Mouse (Mus musculus) heart, adult 2 months (tissue): ENCODE measurements around the gene Rab11fip4. TPM values are rescaled to one million over a fixed set of nuclear protein-coding genes. Genes with fewer than 3 reads are reported as not detected.
A peak's percentile ranks its signal among the peaks of the same experiment; 100 is the strongest.

ENCODE experiments used
- DNase-seq, 2 experiments: peaks; one replicate each; pipeline ENCODE4 v3.0.0; 2021
- H3K27ac ChIP-seq: fragments of 200-600 bp; 2 replicates; pipeline ENCODE4 v1.8.1; 2022
- H3K27me3 ChIP-seq: fragments of 200-500 bp; 2 replicates; pipeline ENCODE4 v1.6.1; 2012; ENCODE audit warnings: mild to moderate bottlenecking, low read length, inconsistent platforms, mixed read lengths; ENCODE audit not compliant: control insufficient read depth, insufficient read depth
- H3K36me3 ChIP-seq: fragments of 200-500 bp; 2 replicates; pipeline ENCODE4 v1.6.1; 2012; ENCODE audit warnings: low read length, inconsistent platforms; ENCODE audit not compliant: control insufficient read depth, insufficient read depth
- H3K4me1 ChIP-seq: fragments of 200-500 bp; 2 replicates; pipeline ENCODE4 v1.6.1; 2011; ENCODE audit warnings: low read length; ENCODE audit not compliant: control insufficient read depth, insufficient read depth
- H3K4me3 ChIP-seq: fragments of 200-600 bp; 2 replicates; pipeline ENCODE4 v1.8.1; 2022
- H3K79me2 ChIP-seq: fragments of 200-500 bp; replicated peaks from 2 replicates; pipeline ENCODE4 v1.6.1; 2012; ENCODE audit warnings: mild to moderate bottlenecking, inconsistent platforms, low read length, moderate library complexity, mixed read lengths; ENCODE audit not compliant: control insufficient read depth, insufficient read depth
- H3K9ac ChIP-seq: fragments of 200-500 bp; 2 replicates; pipeline ENCODE4 v1.6.1; 2012; ENCODE audit warnings: low read depth, mild to moderate bottlenecking, control low read depth, inconsistent platforms, low read length, mixed read lengths
- CTCF ChIP-seq: fragments of 200-600 bp; IDR thresholded peaks from 2 replicates; pipeline ENCODE4 v1.8.1; 2022; ENCODE audit warnings: antibody characterized with exemption, mild to moderate bottlenecking, moderate library complexity
- EP300 ChIP-seq: fragments of 200-500 bp; IDR thresholded peaks from 2 replicates; pipeline ENCODE4 v1.6.1; 2011; ENCODE audit warnings: low read depth, low read length, control low read depth; ENCODE audit not compliant: insufficient read depth
- POLR2A ChIP-seq: fragments of 200-500 bp; IDR thresholded peaks from 2 replicates; pipeline ENCODE4 v1.6.1; 2011; ENCODE audit warnings: mild to moderate bottlenecking, low read depth, low read length, control low read depth; ENCODE audit not compliant: insufficient read depth
- WGBS: fragments of 180-500 bp; shearing (Covaris S2); methylation state at CpG from one replicate; pipeline ENCODE4 v1.1.7; 2018; 5-methylcytosine and 5-hydroxymethylcytosine counted together
- intact Hi-C: fragments of 180-260 bp; cut with DNase I; formaldehyde crosslinking; loops from one replicate; pipeline ENCODE4 v1.15.1; 2025
- polyA plus RNA-seq: library from polyadenylated mRNA; depleted of rRNA; stranded (reverse); fragments of >200 nt; gene quantifications from 2 replicates; pipeline ENCODE4 v1.2.3, GENCODE M21; 2012
- total RNA-seq, 2 experiments: library from RNA; stranded (reverse); gene quantifications; 2 replicates each; pipeline ENCODE4 v1.2.3; 2021

Rab11fip4 gene
- total and polyA plus RNA-seq, 3 experiments: 0.11 to 0.66 (median 0.26) TPM

GRCm38 (mm10) chr11:79730462-79730861 lies 139.4 kb downstream of the Rab11fip4 start:
- DNase-seq: no peak
- peak overlapping the region; percentile 64 for H3K27ac ChIP-seq
- TF ChIP-seq EP300 (no peak), POLR2A (no peak), CTCF (no peak)
- peaks cover 11% of the 10 kb centered on the region for H3K4me1 ChIP-seq
- H3K4me3 ChIP-seq: no peak overlapping the region
- no peak overlapping the region for H3K9ac ChIP-seq
- H3K36me3 ChIP-seq: no peaks in the 10 kb centered on the region
- intact Hi-C loops: no loop called here
- no peaks in the 10 kb centered on the region for H3K27me3 ChIP-seq
- no peaks in the 10 kb centered on the region for H3K79me2 ChIP-seq
- WGBS: 93% methylated on average over 2 of the region's 2 CpGs

GRCm38 (mm10) chr11:79731476-79731875 lies 140.5 kb downstream of the Rab11fip4 start:
- H3K79me2 ChIP-seq: no peaks in the 10 kb centered on the region
- peaks cover 11% of the 10 kb centered on the region for H3K4me1 ChIP-seq
- no peaks in the 10 kb centered on the region for H3K36me3 ChIP-seq
- H3K27me3 ChIP-seq: no peaks in the 10 kb centered on the region
- H3K27ac ChIP-seq: no peak overlapping the region
- H3K9ac ChIP-seq: no peak overlapping the region
- intact Hi-C loops: no loop called here
- DNase-seq: no peak
- TF ChIP-seq EP300: no peak
- TF ChIP-seq CTCF: no peak
- no peak for TF ChIP-seq POLR2A
- 78% methylated on average over 5 of the region's 5 CpGs for WGBS
- no peak overlapping the region for H3K4me3 ChIP-seq

- intact Hi-C loops: no loop called here
These were observed 142.0 kb downstream of the Rab11fip4 start for GRCm38 (mm10) chr11:79733013-79733412.

GRCm38 (mm10) chr11:79736232-79737006 lies 145.4 kb downstream of the Rab11fip4 start:
- no peaks in the 10 kb centered on the region for H3K36me3 ChIP-seq
- H3K27me3 ChIP-seq: no peaks in the 10 kb centered on the region
- no peak overlapping the region for H3K4me3 ChIP-seq
- DNase-seq: no peak
- H3K4me1 ChIP-seq: peaks cover 18% of the 10 kb centered on the region
- TF ChIP-seq EP300 (no peak), CTCF (peak; percentile 7; the same call in 1 of the 2 replicates)
- no peak overlapping the region for H3K27ac ChIP-seq
- H3K9ac ChIP-seq: no peak overlapping the region
- no peaks in the 10 kb centered on the region for H3K79me2 ChIP-seq
- WGBS: 82% methylated on average over 15 of the region's 15 CpGs
- intact Hi-C loops: no loop called here

More at GRCm38 (mm10) chr11:79733013-79733412, 142.0 kb downstream of the Rab11fip4 start:
- no peaks in the 10 kb centered on the region for H3K27me3 ChIP-seq
- no peak overlapping the region for H3K9ac ChIP-seq
- H3K4me1 ChIP-seq: peaks cover 16% of the 10 kb centered on the region
- no peak for DNase-seq
- no peak overlapping the region for H3K27ac ChIP-seq
- WGBS: 98% methylated on average over 6 of the region's 6 CpGs
- no peaks in the 10 kb centered on the region for H3K79me2 ChIP-seq
- no peak overlapping the region for H3K4me3 ChIP-seq
- TF ChIP-seq POLR2A: no peak
- TF ChIP-seq CTCF: no peak
- no peak for TF ChIP-seq EP300
- no peaks in the 10 kb centered on the region for H3K36me3 ChIP-seq

GRCm38 (mm10) chr11:79737126-79737697 lies 146.2 kb downstream of the Rab11fip4 start:
- Histone ChIP-seq H3K9ac (no peak overlapping the region), H3K27me3 (no peaks in the 10 kb centered on the region), H3K4me1 (peaks cover 16% of the 10 kb centered on the region), H3K36me3 (no peaks in the 10 kb centered on the region), H3K79me2 (no peaks in the 10 kb centered on the region), H3K4me3 (no peak overlapping the region), H3K27ac (no peak overlapping the region)
- no peak for TF ChIP-seq CTCF
- no peak for TF ChIP-seq EP300
- TF ChIP-seq POLR2A: no peak
- intact Hi-C loops: no loop called here
- 47% methylated on average over 12 of the region's 12 CpGs for WGBS
- DNase-seq: peak in 1 of 2 experiments; percentile 20
